Mouse (Mus musculus): Measurements from ENCODE around the gene Dhx57. TPM values are rescaled to one million over a fixed set of nuclear protein-coding genes. Genes with fewer than 3 reads are reported as not detected.
A peak's percentile ranks its signal among the peaks of the same experiment; 100 is the strongest.

Dhx57 gene
- polyA plus RNA-seq, 1 experiment from 2014 or later, result 20.3 TPM

- peak within 1 kb of the TSS; percentile 100 for H3K27ac ChIP-seq
- WGBS, result under 1% methylated on average over 95 of the region's 95 CpGs
- peak; percentile 98 for DNase-seq (ENCODE audit: low spot score)
- H3K27me3 ChIP-seq (ENCODE audit: insufficient read depth, poor library complexity, severe bottlenecking), result no peaks in the 10 kb centered on the region
- no peaks in the 10 kb centered on the region for H3K9me3 ChIP-seq
- H3K4me1 ChIP-seq (replicated peaks), result peaks cover 18% of the 10 kb centered on the region
- H3K36me3 ChIP-seq, result peaks cover 38% of the 10 kb centered on the region
- H3K4me3 ChIP-seq, result peak within 1 kb of the TSS; percentile 96
Measured at GRCm38 (mm10) chr17:80206671-80207581, 83.3 kb downstream of the Dhx57 start, which contains the start of the genes Srsf7 and Ttc39d. Gene Srsf7 (minus strand): TSS chr17:80207307. Gene Ttc39d (plus strand): TSS chr17:80207460.

- no peaks in the 10 kb centered on the region for H3K27me3 ChIP-seq (ENCODE audit: insufficient read depth, poor library complexity, severe bottlenecking)
- no peaks in the 10 kb centered on the region for H3K9me3 ChIP-seq
- peak; percentile 58 for DNase-seq (ENCODE audit: low spot score)
- H3K4me1 ChIP-seq (replicated peaks), result peaks cover 18% of the 10 kb centered on the region
- H3K27ac ChIP-seq, result peak overlapping the region; percentile 100
- peak overlapping the region; percentile 96 for H3K4me3 ChIP-seq
- under 1% methylated on average over 36 of the region's 36 CpGs for WGBS
- peaks cover 45% of the 10 kb centered on the region for H3K36me3 ChIP-seq
Measured at GRCm38 (mm10) chr17:80206301-80206670, 84.0 kb downstream of the Dhx57 start.

GRCm38 (mm10) chr17:80205657-80206056 lies 84.6 kb downstream of the Dhx57 start:
- DNase-seq (ENCODE audit: low spot score), result no peak
- H3K4me3 ChIP-seq, result peak overlapping the region; percentile 96
- H3K27me3 ChIP-seq (ENCODE audit: insufficient read depth, poor library complexity, severe bottlenecking), result no peaks in the 10 kb centered on the region
- H3K9me3 ChIP-seq, result no peaks in the 10 kb centered on the region
- peak overlapping the region; percentile 100 for H3K27ac ChIP-seq
- peaks cover 51% of the 10 kb centered on the region for H3K36me3 ChIP-seq
- WGBS, result 48% methylated on average over 5 of the region's 5 CpGs
- peaks cover 18% of the 10 kb centered on the region for H3K4me1 ChIP-seq (replicated peaks)

DNA sequence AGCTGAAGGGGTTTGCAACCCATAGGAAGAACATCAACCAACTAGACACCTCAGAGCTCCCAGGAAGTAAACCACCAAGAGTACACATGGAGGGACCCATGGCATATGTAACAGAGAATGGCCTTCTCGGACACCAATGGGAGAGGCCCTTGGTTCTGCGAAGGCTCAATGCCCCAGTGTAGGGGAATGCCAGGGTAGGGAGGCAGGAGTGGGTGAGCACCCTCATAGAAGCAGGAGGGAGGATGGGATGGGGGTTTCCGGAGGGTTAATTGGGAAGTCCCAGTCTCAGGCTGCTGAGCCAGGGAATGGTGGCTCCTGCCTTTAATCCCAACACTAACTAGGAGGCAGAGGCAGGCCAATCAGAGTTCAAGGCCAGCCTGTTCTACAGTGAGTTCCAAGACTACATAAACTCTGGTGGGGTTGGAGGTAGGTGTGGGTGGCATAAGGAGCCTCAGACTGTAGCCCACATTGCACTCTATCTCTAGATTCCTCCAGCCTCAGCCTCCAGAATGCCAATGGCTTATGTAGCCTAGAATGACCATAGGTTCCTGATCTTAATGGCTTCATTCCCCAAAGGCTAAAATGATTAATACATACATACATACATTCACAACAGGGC lies 91.0 kb downstream of the Dhx57 start:
- Histone ChIP-seq H3K27ac (no peak overlapping the region), H3K27me3 (ENCODE audit: insufficient read depth, poor library complexity, severe bottlenecking) (no peaks in the 10 kb centered on the region), H3K36me3 (peaks cover 96% of the 10 kb centered on the region), H3K9me3 (no peaks in the 10 kb centered on the region), H3K4me1 (replicated peaks) (no peaks in the 10 kb centered on the region), H3K4me3 (no peak overlapping the region)
- 86% methylated on average over 3 of the region's 3 CpGs for WGBS
- DNase-seq (ENCODE audit: low spot score), result no peak

GRCm38 (mm10) chr17:80193075-80193474 lies 97.2 kb downstream of the Dhx57 start:
- Histone ChIP-seq H3K27me3 (ENCODE audit: insufficient read depth, poor library complexity, severe bottlenecking) (no peaks in the 10 kb centered on the region), H3K4me3 (no peak overlapping the region), H3K4me1 (replicated peaks) (no peaks in the 10 kb centered on the region), H3K27ac (no peak overlapping the region), H3K9me3 (no peaks in the 10 kb centered on the region), H3K36me3 (peaks cover 40% of the 10 kb centered on the region)
- WGBS, result 71% methylated on average over 5 of the region's 5 CpGs
- no peak for DNase-seq (ENCODE audit: low spot score)

Other genes with a start within 250 kb of the Dhx57 start
- 85.6 and 92.4 TPM in 2 replicates for gene Hnrnpll, start 228.1 kb downstream of the Dhx57 start, polyA plus RNA-seq (2016; fragmentation: Nextera tagmentation; extraction: Ambion mirVana)
- gene Galm, start 163.0 kb downstream of the Dhx57 start, polyA plus RNA-seq (2016; fragmentation: Nextera tagmentation; extraction: Ambion mirVana), result 8.4 and 10.2 TPM in 2 replicates
- 651 and 806 TPM in 2 replicates for gene Srsf7, start 83.2 kb downstream of the Dhx57 start, polyA plus RNA-seq (2016; fragmentation: Nextera tagmentation; extraction: Ambion mirVana)
- gene Ttc39d, start 83.0 kb downstream of the Dhx57 start, polyA plus RNA-seq (2016; fragmentation: Nextera tagmentation; extraction: Ambion mirVana), result 0.16 TPM in 2 replicates
- 38.2 and 53.9 TPM in 2 replicates for gene Gemin6, start 66.0 kb downstream of the Dhx57 start, polyA plus RNA-seq (2016; fragmentation: Nextera tagmentation; extraction: Ambion mirVana)
- 28.0 and 34.5 TPM in 2 replicates for gene Morn2, start 273 bp downstream of the Dhx57 start, polyA plus RNA-seq (2016; fragmentation: Nextera tagmentation; extraction: Ambion mirVana)
- 0.43 and 1.7 TPM in 2 replicates for gene Arhgef33, start 16.9 kb upstream of the Dhx57 start, polyA plus RNA-seq (2016; fragmentation: Nextera tagmentation; extraction: Ambion mirVana)
- 0.68 TPM in 1 of 2 replicates, not detected in the other for gene Gm10190, start 83.1 kb upstream of the Dhx57 start, polyA plus RNA-seq (2016; fragmentation: Nextera tagmentation; extraction: Ambion mirVana)
- 3.3 and 4.3 TPM in 2 replicates for gene Sos1, start 190.0 kb upstream of the Dhx57 start, polyA plus RNA-seq (2016; fragmentation: Nextera tagmentation; extraction: Ambion mirVana)